Mouse (Mus musculus): ENCODE measurements at regions not wholly inside any gene's neighbourhood (a gene's known extent, or its start where the extent isn't known, plus 50 kb on each side); places are given as distances from the start of the nearest gene placed in this dataset.
A peak's percentile ranks its signal among the peaks of the same experiment; 100 is the strongest.

DNA sequence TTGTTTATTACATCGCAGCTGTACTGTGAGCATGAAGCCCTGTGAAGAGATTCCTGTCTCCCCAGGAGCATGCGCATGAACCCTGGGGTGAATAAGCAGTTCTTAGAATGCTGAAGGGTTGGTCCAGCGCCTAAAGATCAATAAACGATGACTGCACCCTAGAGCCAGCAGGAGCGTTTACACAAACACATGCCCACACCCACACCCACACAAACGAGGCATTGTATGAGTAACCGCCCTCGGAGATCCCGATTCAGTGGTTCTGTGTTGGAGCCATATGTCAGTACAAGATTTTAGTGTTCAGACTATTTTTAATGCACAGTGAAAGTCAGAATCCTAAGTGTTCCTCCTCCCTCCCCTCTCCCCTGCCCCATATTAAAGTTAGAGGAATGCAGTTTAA is 57.3 kb downstream of the Edn1 start:
- DNase-seq (ENCODE audit: low spot score in 2 of 2), result peak in 1 of 2 experiments; percentile 35
- intact Hi-C loops (cut with DNase I), result no loop called here

- intact Hi-C loops (cut with DNase I), result no loop called here
- DNase-seq (ENCODE audit: low spot score in 2 of 2), result no peak
These were observed 66.6 kb downstream of the Edn1 start for GRCm38 (mm10) chr13:42367655-42368554.

DNA sequence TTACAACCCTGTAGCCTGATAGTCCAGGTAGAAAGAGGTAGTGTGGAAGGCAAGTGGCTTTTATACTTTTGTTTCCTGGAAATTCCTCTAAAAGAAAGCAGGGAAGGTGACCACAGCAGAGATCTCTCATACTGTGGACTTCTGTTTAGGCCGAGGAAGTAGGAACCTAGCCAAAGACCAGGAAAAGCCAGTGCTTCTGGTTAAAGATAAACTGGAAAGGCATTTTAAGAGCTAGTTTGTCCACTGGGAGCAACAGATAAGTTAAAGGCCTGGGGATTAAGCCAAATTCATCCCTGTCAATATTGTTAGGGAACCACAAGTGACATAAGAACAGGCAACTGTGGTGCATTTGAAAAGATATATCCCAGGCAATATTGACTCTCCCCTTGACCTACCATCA is 68.5 kb downstream of the Edn1 start:
- DNase-seq (ENCODE audit: low spot score in 2 of 2), result no peak
- intact Hi-C loops (cut with DNase I), result no loop called here

DNA sequence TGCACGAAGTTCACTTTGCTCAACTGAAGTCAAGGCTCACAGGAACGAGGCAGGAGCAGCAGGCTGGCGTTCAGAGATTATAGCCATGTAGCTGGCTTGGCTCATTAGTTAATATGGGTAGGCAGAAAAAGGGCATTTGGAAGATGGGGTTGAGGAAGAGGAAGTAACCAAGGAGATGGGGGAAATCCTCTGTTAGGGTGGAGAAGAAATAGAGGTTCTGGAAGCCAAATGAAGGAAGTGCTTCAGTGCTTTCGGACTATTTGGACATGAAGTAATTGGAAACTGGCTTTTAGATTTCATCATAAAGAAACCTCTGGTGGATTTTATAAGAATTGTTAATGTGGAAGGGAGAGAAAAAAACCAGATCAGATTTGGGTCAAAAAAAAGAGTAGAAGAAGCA is 70.9 kb downstream of the Edn1 start:
- no peak for DNase-seq (ENCODE audit: low spot score in 2 of 2)
- intact Hi-C loops (cut with DNase I), result no loop called here

DNA sequence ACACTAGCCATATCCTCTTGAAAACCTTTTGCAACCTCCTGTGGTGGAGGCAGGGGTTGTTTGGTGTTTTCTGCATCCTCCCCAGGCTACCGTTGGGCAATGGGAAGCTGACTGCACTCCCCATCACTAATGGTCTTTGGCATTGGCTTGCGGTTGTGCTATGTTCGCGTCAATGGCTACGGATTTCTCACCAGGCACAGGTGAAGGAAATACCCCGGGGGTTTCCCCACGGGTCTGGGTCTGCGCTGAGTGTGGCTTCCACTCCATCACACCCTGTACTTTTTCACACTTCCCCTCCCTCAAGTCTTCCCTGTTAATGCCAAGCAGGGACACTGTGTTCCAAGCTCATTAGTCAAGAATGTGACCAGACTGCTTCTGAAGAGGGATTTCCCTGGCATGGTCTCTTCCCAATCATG is 72.9 kb downstream of the Edn1 start:
- intact Hi-C loops (cut with DNase I), result no loop called here
- DNase-seq (ENCODE audit: low spot score in 2 of 2), result no peak

DNA sequence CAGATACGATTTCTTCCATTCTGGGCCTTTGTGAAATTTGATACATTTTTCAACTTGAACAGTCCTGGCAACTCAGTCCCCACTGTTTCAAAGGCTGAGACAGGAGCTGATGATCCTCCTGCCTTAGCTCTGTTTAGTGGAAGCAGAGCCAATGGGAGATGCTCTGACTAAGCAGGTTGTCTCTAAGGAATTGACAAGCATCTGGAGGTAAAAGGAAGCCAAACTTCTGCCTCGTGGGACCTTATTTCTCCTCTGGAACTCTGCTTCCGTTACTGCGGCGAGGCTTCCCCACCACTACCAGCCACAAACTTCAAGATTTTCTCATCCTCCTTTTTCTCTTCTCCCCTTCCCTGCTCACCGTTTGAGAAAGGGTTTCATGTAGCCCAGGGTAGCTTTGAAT is 78.4 kb downstream of the Edn1 start:
- intact Hi-C loops (cut with DNase I), result no loop called here
- DNase-seq (ENCODE audit: low spot score in 2 of 2), result no peak

GRCm38 (mm10) chr13:42383099-42383498 is 81.8 kb downstream of the Edn1 start:
- DNase-seq (ENCODE audit: low spot score in 2 of 2), result no peak
- intact Hi-C loops (cut with DNase I), result no loop called here

GRCm38 (mm10) chr13:42390389-42390788 is 89.1 kb downstream of the Edn1 start:
- intact Hi-C loops (cut with DNase I), result no loop called here
- no peak for DNase-seq (ENCODE audit: low spot score in 2 of 2)

DNA sequence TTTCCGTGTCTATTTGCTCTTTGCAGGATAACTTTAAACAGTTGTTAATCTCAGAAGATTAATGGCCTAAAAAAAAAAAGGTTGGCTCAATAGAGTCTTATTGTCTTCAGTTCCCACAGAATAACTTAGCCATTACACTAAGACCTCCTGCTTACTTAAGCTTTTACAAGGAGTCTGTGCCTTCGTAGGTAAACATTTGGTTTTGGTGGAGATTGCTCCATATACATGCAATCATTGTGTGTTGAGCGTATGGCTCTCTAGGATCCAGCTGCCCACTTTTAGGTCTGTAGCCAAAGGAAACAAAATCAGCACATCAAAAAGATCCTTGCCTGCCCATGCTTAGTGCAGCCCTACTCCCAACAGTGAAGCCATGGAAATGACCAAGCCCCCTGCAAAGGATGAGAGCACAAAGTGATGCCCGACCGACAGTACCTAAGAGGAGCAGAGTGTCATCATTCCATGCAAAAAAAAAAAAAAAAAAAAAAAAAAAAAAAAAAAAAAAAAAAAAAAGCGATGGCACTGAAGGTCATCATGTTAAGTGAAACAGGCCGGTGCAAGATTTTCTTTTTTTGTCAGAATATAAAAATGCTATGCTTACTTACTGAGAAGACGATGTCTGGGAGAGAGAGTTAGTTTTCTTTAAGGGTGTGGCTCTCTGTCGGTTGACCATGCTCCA is 90.2 kb downstream of the Edn1 start:
- intact Hi-C loops (cut with DNase I), result no loop called here
- no peak for DNase-seq (ENCODE audit: low spot score in 2 of 2)

DNA sequence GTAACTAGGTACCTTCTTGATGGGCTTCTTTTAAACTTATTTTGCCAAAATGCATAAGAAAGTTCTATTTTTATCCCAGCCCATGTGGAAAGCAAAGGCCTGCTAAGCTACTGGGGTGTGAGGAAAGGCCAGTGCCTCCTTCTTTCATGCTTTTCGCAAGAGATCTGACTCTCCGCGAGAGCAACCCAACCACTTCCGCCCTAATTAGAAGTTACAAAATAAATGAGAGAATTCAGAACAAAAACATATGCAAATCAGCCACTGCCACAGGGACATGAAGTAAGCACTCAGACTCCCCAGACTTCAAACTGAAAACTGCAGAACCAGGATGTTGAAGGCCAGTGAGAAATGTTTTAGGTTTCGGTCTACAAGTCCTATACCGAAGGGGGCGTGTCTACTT is 91.4 kb downstream of the Edn1 start:
- DNase-seq (ENCODE audit: low spot score in 2 of 2), result no peak
- intact Hi-C loops (cut with DNase I), result no loop called here

DNA sequence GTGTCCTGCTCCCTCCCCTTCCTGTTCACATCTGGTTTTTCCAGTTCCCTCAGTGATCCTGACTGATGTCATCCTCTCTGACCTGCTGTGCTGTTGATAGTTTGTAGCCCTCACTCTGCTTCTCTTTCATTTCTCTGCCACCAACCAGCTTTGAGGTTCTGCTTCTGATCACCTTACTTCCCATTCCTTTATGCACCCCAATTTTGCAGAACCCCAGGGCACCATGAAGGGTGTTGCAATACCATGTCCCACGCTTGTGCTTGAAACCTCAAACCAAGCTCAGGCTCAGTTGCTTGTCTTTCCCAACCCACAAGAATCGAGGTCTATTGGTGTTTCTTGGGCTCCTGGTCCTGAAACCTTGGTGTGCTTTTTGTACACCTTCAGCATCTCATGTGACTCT is 93.3 kb downstream of the Edn1 start:
- no peak for DNase-seq (ENCODE audit: low spot score in 2 of 2)
- intact Hi-C loops (cut with DNase I), result no loop called here

- intact Hi-C loops (cut with DNase I), result loop anchor here (5.0 kb wide), 1 partner anchor 136 kb away; no protein-coding TSS in a partner anchor
- no peak for DNase-seq (ENCODE audit: low spot score in 2 of 2)
These were observed 100.2 kb downstream of the Edn1 start for GRCm38 (mm10) chr13:42401513-42401912.

GRCm38 (mm10) chr13:42403231-42404020 is 102.2 kb downstream of the Edn1 start:
- DNase-seq (ENCODE audit: low spot score in 2 of 2), result peak; percentile 60 to 92
- intact Hi-C loops (cut with DNase I), result loop anchor here (5.0 kb wide), 1 partner anchor 134 kb away; no protein-coding TSS in a partner anchor

DNA sequence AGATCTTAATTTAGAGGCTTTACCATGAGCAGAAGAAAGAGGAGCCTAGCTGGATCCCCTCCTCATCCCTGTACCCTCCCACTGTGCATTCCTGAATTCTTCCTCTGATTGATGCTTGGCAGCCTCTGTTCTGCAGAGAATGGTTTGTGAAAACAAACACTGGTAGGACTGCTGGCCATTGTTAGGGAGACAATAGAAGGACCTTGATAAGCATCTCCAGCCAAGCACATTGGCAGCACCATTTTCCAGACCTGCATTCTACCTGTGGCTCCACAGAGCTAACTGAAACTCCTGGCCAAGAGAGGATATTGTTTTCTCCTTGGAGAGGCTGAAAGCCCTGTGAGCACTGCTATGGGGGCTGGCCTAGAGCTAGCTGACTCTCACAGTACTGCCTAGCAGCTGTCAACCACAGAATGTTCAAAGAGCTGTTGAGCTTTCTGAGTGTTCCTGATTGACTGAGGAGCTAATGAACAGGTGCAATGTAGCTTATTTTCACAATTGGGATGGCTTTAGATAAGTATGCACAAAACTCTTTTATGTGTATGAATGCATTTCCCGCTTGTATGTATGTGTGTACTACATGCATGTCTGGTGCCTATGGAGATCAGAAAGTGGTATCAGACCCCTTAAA is 111.5 kb downstream of the Edn1 start:
- no peak for DNase-seq (ENCODE audit: low spot score in 2 of 2)
- intact Hi-C loops (cut with DNase I), result no loop called here

GRCm38 (mm10) chr13:42446921-42447320 is 145.6 kb downstream of the Edn1 start:
- intact Hi-C loops (cut with DNase I), result no loop called here
- DNase-seq (ENCODE audit: low spot score in 2 of 2), result no peak

- DNase-seq (ENCODE audit: low spot score in 2 of 2), result no peak
- intact Hi-C loops (cut with DNase I), result no loop called here
These were observed 152.4 kb downstream of the Edn1 start for GRCm38 (mm10) chr13:42453665-42454064.

GRCm38 (mm10) chr13:42459892-42460291 is 158.6 kb downstream of the Edn1 start:
- intact Hi-C loops (cut with DNase I), result no loop called here
- no peak for DNase-seq (ENCODE audit: low spot score in 2 of 2)

DNA sequence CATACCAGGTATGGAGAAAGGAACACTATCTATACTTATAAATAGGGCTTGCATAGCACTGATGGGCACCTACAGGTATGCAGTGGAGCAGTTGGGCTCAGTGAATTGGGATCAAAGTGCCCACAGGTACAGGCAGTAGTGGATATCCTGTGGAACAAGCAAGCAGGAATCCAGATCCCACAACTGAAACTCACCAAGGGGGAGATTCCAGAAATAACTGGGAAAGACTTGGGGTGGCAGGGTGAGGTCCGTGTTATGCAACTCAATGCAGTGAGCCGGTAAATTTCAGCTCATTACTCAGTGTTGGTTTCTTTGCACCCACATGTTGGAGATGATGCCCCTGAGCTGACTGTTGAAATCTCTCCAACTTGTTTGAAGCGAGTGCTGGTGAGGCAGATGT is 177.5 kb downstream of the Edn1 start:
- DNase-seq (ENCODE audit: low spot score in 2 of 2), result peak in 1 of 2 experiments; percentile 31
- intact Hi-C loops (cut with DNase I), result no loop called here

GRCm38 (mm10) chr13:42490956-42491680 is 189.3 kb upstream of the Phactr1 start:
- DNase-seq (ENCODE audit: low spot score in 2 of 2), result peak in 1 of 2 experiments; percentile 7
- intact Hi-C loops (cut with DNase I), result no loop called here

Data from left cerebral cortex, postnatal 25 days (tissue).